Mouse (Mus musculus): ENCODE results near the gene Ldb3.

Ldb3 gene

DNA sequence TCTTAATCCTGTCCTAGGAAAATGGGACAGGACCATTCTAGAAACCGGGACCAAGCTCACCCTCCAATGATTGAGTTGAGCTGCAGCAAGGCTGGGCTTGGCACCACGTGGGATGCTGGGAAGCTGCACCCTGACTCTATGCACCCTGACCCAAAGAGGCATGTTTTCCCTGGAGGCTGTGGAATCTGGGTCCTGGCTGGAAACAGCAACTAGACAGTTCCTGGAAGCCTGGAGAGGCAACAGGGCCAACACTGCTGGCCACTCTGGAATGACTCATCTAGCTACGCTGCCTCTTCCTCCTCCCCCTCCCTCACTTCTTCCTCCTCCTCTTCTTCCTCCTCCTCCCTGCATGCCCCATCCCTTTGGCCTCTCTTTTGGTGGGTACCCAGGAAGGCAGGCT is 34.4 kb downstream of the Ldb3 start:
- peak; percentile 37 for DNase-seq

DNA sequence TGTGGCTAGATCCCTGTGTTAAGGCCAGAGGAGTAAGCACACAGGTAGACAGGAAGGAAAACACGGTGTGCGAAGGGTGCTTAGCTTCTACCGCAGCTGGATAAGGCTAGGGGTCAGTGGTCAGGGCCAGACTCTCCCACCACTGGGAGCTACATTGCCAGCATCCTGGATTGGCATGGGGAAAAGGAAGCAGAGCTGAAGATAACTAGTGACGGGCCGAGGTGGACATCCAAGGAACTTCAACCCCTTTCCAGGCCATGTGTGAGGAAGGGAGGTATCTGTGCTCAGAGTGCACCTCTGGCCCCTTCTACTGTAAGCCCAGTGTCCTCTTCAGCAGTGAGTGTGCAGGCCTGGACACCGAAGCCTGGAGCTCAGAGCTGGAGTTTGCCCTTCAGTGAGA is 35.0 kb downstream of the Ldb3 start:
- no peak for DNase-seq

DNA sequence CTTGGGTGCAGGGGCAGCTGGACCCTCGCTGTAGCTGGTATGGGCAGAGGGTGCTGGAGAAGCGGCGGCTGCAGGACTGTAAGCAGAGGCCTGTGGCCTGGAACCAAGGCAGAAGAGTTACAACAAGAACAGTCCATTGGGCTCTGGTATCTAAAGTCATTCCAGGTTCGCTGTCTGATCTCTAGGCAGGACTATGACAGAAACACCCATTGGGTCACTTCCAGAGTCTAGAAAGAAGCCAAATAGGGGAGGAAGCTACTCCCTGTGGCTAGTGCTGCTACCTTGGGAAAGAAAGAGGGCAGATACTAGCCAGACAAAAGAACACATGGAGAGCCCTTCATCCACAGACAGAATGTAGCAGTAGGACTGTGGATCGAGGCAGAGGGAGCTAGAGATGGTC is 36.3 kb downstream of the Ldb3 start:
- DNase-seq: no peak

DNA sequence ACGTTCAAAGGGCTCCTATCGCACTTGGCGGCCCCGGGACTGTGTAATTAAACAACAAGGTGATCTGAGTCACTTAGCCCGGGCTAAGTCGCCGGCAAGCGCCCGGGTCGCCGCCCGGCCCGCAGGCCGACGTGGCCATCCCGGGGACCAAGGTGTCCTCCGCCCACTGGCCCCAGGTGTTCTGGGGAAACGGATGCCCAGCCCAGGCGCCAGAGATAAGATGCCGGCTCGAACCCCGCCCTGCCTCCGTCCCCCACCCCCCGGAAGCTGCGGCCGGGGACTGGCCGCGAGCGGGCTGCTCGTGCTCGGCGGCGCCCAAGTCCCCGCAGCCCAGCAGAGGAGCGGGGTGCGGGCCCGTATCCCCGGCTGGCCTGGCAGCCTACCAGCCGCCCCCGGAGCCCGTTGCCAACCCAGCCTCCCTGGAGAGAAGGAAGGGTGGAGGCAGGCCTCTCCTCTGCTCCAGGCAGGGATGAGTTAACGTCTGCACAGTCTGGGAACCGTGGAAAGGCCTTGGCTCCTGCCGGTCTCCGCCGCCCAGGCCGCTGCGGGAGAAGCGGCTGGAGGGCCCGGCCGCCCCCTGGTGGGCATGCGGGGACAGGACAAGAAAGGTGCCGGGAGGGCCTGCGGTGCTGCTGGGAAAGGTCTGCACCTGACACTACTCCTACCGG is 39.3 kb downstream of the Ldb3 start:
- DNase-seq: peak; percentile 78

DNA sequence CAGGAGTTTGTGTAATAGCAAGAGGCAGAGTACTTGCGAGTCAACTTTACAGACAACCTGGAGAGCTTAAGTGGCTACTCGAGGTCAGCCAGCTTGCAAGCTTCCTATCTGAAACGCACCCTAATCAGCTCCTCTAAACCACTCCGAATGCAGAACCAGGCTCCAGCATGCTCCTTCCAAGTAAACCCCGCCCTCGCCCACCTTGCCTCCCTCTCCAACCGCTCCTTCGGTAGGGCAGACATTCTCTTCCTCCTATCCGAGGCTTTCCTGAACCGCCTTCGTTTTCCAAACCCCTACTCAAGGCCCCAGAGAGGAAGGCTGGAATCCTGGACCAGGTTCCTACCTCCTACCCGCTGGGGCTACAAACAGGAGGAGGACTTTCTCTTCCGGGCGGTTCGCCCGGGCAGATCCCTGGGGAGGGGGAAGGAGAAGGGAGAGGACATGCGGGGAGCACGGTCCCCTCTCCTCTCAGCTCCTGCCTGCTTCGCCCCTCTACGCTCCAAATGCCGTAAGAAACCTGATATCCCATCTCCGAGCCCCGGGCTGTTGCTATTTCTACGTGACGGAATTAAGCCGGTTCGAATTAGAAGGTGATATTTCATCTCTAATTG is 40.0 kb downstream of the Ldb3 start:
- DNase-seq: peak; percentile 35

DNA sequence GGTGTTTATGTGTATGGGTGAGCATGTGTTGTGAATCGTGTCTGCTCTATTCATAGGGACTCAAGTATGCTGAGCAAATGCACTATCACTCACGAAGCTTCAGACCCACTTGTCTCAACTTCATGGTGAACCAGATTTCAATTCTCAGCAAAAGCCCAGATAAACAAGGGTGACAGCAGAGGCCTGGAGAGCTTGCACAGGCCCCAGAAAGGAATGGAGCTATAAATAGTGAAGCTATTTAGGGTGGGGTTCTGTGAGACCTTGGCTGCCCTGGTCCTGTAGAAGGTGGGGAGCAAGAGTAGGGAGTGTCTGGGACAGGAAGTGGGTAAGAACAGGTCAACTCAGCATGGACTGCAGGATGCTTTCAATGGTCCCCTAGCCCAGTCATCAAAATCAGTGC is 43.9 kb downstream of the Ldb3 start:
- no peak for DNase-seq

DNA sequence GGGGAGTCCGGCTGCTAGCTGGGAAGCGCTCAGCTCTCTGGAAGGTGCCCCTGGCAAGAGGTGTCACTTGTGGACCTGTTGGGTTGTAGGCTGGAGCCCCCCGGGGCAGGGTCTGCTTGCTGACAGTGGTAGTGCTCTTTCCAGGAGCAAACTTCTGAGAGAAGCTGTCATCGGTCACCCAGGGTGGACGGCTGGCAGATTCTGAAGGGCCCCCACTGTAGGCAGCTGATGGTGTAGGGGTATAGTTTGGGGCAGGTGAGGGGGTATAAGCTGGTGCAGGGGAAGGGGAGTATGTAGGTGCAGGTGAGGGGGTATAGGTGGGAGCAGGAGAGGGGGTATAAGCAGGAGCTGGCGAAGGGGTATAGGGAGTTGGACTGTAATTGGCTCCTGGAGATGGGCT is 44.5 kb downstream of the Ldb3 start:
- no peak for DNase-seq

DNA sequence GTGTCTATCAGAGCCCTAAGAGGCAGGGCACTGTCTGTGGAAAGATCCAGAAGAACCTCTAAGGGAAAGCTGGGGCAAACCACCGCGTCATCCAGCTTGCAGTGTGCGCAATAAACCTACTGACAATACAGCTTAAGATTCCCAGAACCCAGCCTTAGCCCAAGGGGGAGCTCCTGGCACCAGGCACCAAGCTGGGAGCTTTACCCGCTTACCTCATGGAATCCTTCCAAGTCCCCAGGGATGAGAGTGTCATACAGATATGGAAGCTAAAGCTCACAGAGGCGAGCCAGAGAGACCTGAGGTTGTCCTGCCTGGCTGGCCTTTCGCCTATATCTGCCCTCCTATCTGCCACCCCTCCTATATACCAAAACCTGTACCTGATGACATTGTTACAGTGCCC is 44.9 kb downstream of the Ldb3 start:
- DNase-seq: no peak

DNA sequence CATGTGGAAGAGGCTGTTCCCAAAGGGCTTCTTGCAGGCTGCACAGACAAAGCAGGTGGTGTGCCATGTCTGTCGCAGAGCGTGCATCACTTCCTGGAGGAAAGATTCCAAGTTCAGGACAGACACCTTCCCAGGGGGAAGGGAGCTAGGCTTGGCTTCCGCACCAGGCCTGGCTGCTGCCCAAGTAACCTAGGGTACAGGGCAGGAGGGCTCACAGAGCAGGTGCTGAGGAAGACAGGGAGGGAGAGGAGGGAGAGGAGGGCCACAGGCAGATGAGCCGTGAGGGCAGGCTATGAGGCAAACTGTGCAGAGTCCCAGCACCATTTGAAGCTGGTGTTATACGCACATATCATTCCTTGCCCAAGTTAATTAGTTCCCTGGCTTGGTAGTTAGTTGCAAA is 46.6 kb downstream of the Ldb3 start:
- DNase-seq: peak; percentile 43

DNA sequence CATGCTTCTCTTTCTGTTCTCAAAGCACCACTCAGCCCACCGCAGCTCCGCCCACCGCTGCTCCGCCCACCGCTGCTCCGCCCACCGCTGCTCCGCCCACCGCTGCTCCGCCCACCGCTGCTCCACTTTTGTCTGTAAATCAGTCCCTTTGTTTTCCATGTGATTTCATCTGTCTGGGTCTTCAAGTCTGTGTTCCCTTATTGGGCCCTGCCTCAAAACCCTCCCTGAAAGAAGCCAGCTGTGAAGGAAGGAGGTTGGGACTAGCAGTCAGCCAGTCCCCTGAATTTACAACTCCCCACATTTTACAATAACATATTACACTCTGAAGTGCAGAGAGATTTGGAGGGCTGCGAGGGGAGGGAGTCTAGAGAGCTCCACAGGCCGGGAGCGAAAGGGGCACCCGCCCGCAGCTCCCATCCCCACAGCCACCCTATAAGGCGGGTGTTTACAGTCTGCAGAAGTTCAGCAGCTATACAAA is 47.8 kb downstream of the Ldb3 start:
- DNase-seq: peak; percentile 52

DNA sequence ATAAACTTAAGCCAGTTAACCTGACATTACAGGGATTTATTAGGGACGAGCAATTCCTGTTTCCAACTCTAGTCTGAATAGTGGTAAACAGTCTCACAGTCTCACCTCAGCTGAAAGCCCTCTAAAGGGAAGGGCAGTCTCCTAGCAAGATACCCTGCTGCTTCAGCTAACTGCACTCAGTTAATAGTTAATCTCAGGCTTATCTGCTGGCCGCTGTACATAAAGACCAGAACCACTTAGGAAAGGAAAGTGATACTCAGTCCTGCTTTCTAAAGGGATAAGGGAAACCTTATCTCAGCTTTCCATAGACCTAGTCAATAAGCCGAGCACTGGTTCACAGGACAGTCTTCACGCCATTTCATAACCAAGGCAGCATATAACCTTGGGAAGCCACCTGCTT is 52.6 kb downstream of the Ldb3 start:
- DNase-seq: no peak

DNA sequence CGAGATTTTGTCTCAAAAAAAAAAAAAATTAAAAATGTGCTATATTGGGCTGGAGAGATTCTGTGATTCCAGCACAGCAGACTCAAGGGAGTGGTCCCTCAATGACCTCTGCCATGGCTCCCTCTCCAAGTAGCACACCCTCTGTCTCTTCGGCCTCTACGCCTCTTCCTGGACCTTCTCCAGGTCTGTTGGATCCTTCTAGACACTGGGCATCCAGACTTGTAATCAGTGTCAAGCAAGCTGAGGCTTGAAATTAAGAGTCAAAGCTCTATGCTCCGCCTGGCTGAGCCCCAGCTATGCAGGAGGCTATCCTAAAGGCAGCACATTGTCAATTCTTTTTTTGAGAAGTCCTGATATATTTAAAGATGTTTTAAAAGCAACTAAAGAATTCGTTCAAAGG is 54.9 kb downstream of the Ldb3 start:
- no peak for DNase-seq

DNA sequence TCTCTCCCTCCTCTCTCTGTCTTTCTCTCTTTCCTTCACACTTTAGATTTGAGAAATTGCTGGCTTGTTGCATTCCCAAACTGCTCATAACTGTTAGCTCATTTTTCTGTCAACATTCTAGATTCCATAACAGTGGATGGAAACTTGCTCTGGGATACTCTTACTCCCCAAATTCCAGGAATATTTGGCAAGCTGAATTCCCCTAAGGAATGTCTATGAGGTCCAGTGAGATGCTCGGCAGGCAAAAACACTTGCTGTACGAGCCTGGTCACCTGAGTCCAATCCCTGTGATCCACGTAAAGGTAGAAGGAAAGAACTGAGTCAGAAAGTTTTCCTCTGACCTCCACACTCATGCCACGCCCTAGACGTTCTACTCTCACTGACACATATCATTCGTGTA is 55.9 kb downstream of the Ldb3 start:
- DNase-seq: no peak

DNA sequence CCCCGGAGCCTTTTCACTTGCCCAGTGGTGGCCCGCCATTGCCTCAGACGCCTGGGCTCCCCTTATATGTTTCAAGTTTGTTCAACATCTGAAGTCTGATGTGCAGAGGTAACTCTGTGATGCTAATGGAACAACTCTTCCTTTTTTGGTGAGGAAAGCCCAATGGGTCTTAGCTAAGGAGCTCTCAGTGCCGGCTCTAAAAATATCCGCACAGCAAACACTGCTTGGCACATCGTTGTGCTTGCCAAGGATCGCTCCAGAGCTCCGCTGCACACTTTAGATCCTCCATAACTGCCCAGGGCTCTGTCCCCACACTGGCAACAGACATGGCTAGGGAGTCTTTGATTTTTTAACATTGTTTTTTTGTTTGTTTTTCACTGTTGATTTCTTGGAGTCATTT is 59.7 kb downstream of the Ldb3 start:
- no peak for DNase-seq

DNA sequence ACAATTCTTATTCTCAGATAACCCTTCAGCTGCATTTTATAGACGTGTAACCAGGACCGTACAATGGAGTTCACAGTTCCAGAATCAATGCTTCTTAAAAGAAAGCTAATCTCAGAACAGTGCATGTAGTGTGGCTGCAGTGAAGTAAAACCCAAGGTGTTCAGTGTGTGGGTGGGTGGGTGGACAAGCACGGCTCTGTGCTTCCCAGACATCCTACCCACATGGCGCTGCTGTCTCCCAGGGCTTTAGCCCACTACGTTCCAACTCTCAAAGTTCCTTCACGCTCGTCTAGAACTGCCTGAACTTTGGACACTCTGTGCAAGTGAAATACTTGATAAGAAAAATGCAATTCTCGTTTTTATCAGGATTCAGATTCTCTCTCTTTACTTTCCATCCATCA is 65.8 kb downstream of the Ldb3 start, which contains the start of gene 9230112D13Rik:
Gene 9230112D13Rik (minus strand): TSS at position 101 of the 400 bp plus-strand sequence.
- DNase-seq: no peak

DNA sequence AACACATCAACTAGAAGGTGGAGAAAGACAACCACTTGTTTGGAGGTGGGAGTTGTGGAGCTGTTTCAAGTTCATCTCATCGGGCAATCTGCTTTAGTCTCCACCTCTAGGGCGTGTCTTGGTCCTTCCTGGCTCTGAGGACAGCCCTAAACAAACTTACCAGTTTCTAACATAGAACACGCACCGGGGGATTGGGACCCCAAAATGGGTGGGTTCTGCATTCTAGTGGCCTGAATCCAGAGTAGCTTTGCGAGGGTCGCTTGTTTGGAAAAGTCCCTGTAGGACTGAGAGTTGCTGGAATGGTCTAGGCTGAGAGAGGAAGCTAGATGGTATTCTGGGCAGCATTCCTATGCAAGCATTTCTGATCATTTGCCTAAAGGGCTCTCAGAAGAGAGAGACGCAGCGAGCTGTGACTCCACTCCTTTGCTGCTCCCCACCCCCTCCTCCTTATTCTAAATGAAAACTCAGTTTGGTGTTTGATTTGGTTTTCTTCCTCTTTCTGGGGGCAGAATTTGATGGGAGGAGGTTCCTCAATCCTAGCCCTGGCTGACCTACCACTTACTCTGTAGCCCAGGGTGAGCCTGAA is 70.4 kb downstream of the Ldb3 start:
- DNase-seq: no peak

DNA sequence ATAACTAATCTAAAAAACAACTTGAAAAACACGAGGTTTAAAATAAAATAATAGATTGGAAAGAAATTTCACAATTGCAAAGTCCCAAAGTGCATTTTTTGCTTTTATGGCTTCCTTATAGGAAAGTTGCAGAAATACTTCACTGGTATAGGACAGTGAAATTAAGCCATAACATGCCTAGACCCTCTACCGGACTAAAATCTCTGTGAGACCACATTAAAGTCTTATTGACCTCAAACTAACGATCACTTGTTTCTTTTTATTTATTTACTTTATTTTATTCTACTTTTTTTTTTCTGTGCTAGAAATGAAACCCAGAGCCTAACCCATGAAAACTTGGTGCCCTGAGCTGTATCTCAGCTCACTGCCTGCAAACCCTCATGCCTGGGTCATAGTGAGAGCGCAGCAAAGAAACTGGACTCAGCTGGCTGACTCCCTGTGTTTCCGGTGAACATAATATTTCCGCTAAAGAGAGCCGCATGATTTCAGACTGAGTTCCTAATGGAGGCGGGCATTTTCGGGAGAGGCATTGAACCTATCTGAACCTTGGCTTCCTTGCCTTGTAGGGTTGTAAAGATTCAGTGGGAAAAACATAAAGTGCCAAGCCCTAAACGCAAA is 71.4 kb downstream of the Ldb3 start:
- no peak for DNase-seq

DNA sequence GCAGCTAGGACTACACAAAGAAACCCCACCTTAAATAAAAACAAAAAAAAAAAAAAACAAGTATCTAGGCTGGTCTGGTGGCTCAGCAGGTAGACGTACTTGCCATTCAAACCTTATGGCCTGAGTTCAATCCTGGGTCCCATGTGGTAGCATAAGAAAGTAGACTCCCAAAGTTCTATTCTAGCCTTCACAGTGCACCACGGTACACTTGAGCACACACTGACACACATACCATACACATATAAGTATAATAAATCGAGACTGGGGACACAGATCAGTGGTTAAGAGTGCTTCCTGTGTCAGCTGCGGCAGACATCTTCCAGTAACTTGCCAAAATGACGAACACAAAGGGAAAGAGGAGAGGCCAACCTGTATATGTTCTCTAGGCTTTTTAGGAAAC is 72.6 kb downstream of the Ldb3 start:
- no peak for DNase-seq

DNA sequence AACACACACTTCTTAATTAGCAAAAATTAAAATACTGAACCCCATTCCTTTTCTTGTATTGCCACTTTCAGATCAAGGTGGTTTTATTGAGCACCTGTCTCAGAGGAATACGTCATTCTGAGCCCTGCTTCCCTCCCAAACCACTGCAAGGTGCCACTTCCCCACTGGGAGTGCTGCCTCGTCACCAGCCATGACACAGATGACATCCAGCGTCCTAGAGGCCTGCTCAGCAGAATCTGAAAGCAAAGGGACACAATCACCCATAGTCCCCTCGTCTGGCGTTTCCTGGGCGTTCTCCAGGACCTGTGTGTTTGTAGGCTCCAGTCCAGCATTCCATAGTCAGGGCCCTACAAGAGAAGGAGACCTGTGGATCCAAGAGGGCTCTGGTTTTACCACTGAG is 74.4 kb downstream of the Ldb3 start:
- no peak for DNase-seq

DNA sequence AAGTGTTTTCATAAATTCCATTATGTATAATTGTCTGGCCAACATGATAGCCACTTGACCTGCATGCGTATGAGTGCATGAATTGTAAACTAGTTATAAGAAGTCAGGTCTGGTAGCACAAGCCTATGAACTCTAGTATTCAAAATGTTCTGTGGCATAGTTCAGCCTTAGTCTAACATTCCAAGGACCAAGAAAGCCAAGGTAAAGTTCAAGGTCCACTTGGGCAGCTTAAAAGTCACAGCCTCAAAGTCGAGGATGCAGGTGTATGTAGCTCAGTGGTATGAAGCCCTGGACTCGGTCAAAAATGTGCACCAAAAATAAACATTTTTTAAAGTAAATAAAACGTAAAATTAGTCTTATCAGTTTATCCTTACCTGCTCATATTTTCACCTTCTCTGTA is 75.9 kb downstream of the Ldb3 start:
- DNase-seq: peak; percentile 49

DNA sequence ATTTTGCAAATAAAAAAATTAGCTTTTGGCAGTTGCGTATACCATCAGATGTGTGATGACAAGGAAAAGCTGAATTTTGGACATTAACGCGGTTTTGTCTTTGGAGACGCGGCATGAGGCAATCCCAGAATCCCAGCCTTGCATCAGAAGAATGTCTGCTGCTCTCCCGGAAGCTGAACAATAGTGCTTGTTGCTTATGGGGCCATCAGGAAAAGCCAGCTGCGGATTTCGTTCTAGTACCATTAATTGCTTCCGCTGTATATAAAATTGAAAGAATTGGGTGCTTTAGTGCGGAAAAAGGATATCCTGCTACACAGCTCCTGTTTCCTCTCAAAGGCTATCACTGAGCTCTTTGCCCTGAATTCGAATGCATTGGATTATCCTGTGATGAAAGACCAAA is 76.6 kb downstream of the Ldb3 start:
- DNase-seq: no peak

DNA sequence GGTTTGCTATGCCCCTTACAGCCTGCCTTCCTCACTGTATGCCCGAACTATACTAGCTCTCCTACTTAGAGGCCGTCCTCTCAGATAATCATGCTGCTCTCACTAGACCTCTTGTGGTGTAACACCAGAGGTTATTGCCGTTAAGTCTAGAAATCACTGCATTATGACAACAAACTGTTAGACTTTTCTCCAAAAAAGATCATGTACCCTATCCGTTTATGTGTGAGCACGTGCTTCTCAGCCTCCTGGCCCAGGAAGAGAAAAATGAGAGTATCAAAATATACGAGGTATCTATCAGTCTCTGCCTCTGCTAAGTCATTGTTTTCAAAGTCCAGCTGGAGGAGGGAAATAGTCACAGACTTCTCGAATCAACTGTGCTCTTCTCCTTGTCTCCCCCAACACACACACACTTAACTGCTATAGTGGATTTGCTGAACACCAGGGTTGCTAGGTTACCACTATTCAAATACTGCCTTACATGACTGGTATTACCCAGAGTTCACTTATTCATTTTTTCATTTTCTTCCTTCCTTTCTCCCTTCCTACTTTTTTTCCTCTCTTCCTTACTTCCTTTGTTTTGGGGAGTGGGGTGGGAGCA is 79.5 kb downstream of the Ldb3 start:
- DNase-seq: no peak

DNA sequence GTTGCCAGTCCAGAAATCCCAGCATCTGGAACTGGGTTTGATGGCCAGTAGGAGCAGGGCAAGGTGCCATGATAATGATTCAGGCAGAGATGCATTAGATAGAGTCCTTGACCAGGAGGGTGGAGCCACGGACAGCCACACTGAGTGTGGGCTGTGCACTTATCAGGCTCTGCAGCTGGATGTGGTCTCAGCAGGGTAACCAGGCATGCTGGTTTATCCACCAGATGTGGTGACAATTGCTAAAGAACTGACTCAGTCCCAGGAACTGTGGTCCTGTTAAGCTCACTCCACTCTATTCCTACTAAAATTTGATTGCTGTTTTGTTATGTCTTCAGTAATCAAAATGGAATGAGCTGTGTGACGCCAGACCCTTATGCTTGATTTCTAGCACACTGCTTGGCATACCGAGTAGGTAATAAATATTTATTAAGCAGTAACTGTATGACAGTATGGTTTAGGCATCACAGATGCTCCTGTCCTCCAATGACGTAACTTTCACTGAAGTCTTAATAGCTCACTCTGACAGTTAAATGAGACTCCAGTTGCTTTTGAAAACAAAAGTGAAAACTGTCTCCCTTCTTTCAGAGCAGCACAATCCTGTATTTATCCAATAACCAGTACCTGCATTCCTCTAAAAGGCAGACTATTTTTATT is 80.2 kb downstream of the Ldb3 start:
- no peak for DNase-seq
